Mouse (Mus musculus): ENCODE measurements at regions not wholly inside any gene's neighbourhood (a gene's known extent, or its start where the extent isn't known, plus 50 kb on each side); places are given as distances from the start of the nearest gene placed in this dataset.
A peak's percentile ranks its signal among the peaks of the same experiment; 100 is the strongest.

DNA sequence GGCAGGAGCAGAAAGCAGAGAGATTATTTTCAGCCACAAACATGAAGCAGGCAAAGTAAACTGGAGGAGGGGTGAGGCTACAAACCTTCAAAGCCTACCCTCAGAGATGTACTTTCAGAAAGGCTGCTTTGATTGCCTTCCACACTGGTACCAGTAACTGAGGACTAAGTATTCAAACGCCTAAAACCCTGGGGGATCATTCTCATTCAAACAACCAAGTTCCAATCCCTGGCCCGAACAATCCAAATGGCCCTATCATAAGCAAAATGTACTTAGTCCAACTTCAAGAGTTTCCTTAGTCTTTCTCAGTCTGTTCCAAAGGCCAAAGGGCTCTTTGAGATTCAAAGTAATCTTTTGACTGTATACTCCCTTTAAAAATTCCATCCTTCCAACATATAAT, 270.5 kb downstream of the Foxa2 start:
- ATAC-seq: no peak
- Histone ChIP-seq H3K27ac (ENCODE audit: low read length) (no peak overlapping the region), H3K4me2 (replicated peaks; ENCODE audit: low read depth, low read length) (no peak overlapping the region), H3K9me3 (ENCODE audit: low read length) (no peaks in the 10 kb centered on the region), H3K36me3 (ENCODE audit: insufficient read depth, low read length) (no peaks in the 10 kb centered on the region), H3K27me3 (replicated peaks; ENCODE audit: insufficient read depth, low read length) (no peaks in the 10 kb centered on the region), H3K4me1 (ENCODE audit: insufficient read depth, low read depth, low read length) (no peaks in the 10 kb centered on the region), H3K4me3 (ENCODE audit: low read depth, low read length) (no peak overlapping the region), H3K9ac (replicated peaks; ENCODE audit: low read depth) (no peak overlapping the region)
- WGBS: 59% methylated on average over 2 of the region's 2 CpGs
- no peak for TF ChIP-seq EP300 (IDR thresholded peaks at IDR 0.05)
- TF ChIP-seq CTCF (IDR thresholded peaks at IDR 0.05): no peak
- DNase-seq (ENCODE audit: low spot score): no peak

DNA sequence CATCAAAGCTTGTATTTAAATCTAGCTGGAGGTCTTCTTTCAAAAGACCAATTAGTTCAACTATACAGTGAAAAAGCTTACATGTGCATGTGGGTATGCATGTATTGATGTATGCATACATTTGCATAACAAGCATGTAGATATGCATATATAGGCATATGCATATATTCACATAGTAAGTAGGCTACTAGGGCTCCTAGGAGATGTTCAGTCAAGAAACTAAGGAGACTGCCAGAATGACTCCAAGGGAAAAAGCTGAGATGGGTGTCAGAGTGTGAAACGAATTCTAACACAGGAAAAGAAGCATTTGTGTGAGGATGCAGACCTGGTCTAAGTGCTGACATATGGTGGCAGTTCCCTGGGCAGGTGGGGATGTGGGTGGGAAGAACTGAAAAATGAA, 274.2 kb downstream of the Foxa2 start:
- no peak for DNase-seq (ENCODE audit: low spot score)
- TF ChIP-seq EP300 (IDR thresholded peaks at IDR 0.05) (no peak), CTCF (IDR thresholded peaks at IDR 0.05) (no peak)
- H3K36me3 ChIP-seq (ENCODE audit: insufficient read depth, low read length): no peaks in the 10 kb centered on the region
- 39% methylated on average over 1 of the region's 1 CpGs for WGBS
- no peak overlapping the region for H3K9ac ChIP-seq (replicated peaks; ENCODE audit: low read depth)
- ATAC-seq: no peak
- H3K4me1 ChIP-seq (ENCODE audit: insufficient read depth, low read depth, low read length): no peaks in the 10 kb centered on the region
- no peak overlapping the region for H3K4me3 ChIP-seq (ENCODE audit: low read depth, low read length)
- H3K9me3 ChIP-seq (ENCODE audit: low read length): no peaks in the 10 kb centered on the region
- no peak overlapping the region for H3K27ac ChIP-seq (ENCODE audit: low read length)
- H3K4me2 ChIP-seq (replicated peaks; ENCODE audit: low read depth, low read length): no peak overlapping the region
- H3K27me3 ChIP-seq (replicated peaks; ENCODE audit: insufficient read depth, low read length): no peaks in the 10 kb centered on the region

DNA sequence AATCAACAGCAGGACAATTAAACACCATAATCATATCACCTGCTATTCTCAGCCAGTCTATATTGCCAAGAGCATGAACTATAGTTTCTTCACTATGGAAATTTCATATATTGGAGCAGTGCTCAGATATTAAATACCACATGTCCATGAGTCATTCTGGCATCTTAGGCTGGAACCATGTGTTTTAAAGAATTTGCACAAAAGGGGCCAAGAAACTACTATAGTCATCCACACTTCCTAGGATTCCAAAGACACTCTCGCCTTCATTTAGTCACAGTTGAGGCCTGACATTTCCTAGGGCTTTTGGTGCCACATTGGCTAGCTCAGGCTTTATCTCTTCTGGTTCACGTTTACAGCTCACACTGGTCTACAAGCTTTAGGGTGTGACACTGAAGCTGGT, 293.7 kb downstream of the Foxa2 start:
- H3K27ac ChIP-seq (ENCODE audit: low read length): no peak overlapping the region
- H3K27me3 ChIP-seq (replicated peaks; ENCODE audit: insufficient read depth, low read length): no peaks in the 10 kb centered on the region
- H3K4me1 ChIP-seq (ENCODE audit: insufficient read depth, low read depth, low read length): no peaks in the 10 kb centered on the region
- no peak overlapping the region for H3K4me3 ChIP-seq (ENCODE audit: low read depth, low read length)
- H3K36me3 ChIP-seq (ENCODE audit: insufficient read depth, low read length): no peaks in the 10 kb centered on the region
- TF ChIP-seq CTCF (IDR thresholded peaks at IDR 0.05): no peak
- TF ChIP-seq EP300 (IDR thresholded peaks at IDR 0.05): no peak
- H3K9ac ChIP-seq (replicated peaks; ENCODE audit: low read depth): no peak overlapping the region
- H3K9me3 ChIP-seq (ENCODE audit: low read length): no peaks in the 10 kb centered on the region
- no peak overlapping the region for H3K4me2 ChIP-seq (replicated peaks; ENCODE audit: low read depth, low read length)
- no peak for DNase-seq (ENCODE audit: low spot score)
- WGBS: 50% methylated on average over 2 of the region's 2 CpGs
- no peak for ATAC-seq

DNA sequence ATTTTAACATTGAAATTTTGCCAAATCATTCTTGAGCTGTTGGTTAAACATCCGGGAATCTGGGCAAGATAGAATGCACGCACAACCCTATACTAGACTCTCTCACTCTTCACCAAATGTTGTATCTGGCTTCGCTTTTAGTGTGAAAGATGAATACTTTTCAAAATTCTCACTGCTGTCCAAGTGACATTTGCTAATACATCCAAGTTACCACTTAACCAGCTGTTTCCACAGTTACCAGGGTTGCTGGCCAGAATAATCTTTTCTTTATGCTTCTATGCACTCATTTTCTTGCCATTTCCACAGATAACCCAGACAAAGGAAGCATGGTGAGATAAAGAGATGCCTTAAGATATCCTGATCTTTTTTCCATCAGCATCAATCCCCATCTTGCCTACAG, 294.9 kb downstream of the Foxa2 start:
- no peaks in the 10 kb centered on the region for H3K27me3 ChIP-seq (replicated peaks; ENCODE audit: insufficient read depth, low read length)
- H3K36me3 ChIP-seq (ENCODE audit: insufficient read depth, low read length): no peaks in the 10 kb centered on the region
- H3K4me2 ChIP-seq (replicated peaks; ENCODE audit: low read depth, low read length): no peak overlapping the region
- 68% methylated on average over 3 of the region's 3 CpGs for WGBS
- no peaks in the 10 kb centered on the region for H3K4me1 ChIP-seq (ENCODE audit: insufficient read depth, low read depth, low read length)
- ATAC-seq (no peak), DNase-seq (ENCODE audit: low spot score) (no peak)
- H3K9me3 ChIP-seq (ENCODE audit: low read length): no peaks in the 10 kb centered on the region
- H3K4me3 ChIP-seq (ENCODE audit: low read depth, low read length): no peak overlapping the region
- H3K27ac ChIP-seq (ENCODE audit: low read length): no peak overlapping the region
- TF ChIP-seq EP300 (IDR thresholded peaks at IDR 0.05) (no peak), CTCF (IDR thresholded peaks at IDR 0.05) (no peak)
- no peak overlapping the region for H3K9ac ChIP-seq (replicated peaks; ENCODE audit: low read depth)

DNA sequence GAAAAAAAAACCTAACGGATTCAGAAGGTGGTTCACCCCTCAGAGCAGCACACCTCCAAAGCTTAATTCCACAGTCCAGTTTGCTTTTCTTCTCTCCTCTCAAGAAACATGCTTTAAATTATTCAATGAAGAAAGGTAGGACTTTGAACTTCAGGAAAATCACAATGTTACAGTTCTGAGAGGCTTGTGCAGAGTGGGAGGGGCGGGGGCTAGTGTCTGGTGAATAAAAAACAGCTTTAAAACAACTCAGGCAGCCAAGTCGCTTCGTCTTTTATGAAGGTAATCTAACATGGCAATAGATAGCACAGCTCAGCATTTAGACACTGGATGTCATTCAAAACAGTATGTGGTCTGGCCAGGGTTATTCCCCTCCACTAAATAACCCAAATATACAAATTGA, 298.8 kb downstream of the Foxa2 start:
- Histone ChIP-seq H3K4me3 (ENCODE audit: low read depth, low read length) (no peak overlapping the region), H3K9ac (replicated peaks; ENCODE audit: low read depth) (no peak overlapping the region), H3K27ac (ENCODE audit: low read length) (no peak overlapping the region), H3K36me3 (ENCODE audit: insufficient read depth, low read length) (no peaks in the 10 kb centered on the region), H3K4me2 (replicated peaks; ENCODE audit: low read depth, low read length) (no peak overlapping the region), H3K4me1 (ENCODE audit: insufficient read depth, low read depth, low read length) (no peaks in the 10 kb centered on the region), H3K27me3 (replicated peaks; ENCODE audit: insufficient read depth, low read length) (no peaks in the 10 kb centered on the region), H3K9me3 (ENCODE audit: low read length) (no peaks in the 10 kb centered on the region)
- no peak for TF ChIP-seq EP300 (IDR thresholded peaks at IDR 0.05)
- TF ChIP-seq CTCF (IDR thresholded peaks at IDR 0.05): no peak
- no peak for ATAC-seq
- DNase-seq (ENCODE audit: low spot score): no peak
- WGBS: 39% methylated on average over 4 of the region's 4 CpGs

- H3K36me3 ChIP-seq (ENCODE audit: insufficient read depth, low read length): no peaks in the 10 kb centered on the region
- DNase-seq (ENCODE audit: low spot score) (no peak), ATAC-seq (no peak)
- H3K4me2 ChIP-seq (replicated peaks; ENCODE audit: low read depth, low read length): no peak overlapping the region
- no peaks in the 10 kb centered on the region for H3K4me1 ChIP-seq (ENCODE audit: insufficient read depth, low read depth, low read length)
- H3K9ac ChIP-seq (replicated peaks; ENCODE audit: low read depth): no peak overlapping the region
- H3K27ac ChIP-seq (ENCODE audit: low read length): no peak overlapping the region
- H3K4me3 ChIP-seq (ENCODE audit: low read depth, low read length): no peak overlapping the region
- TF ChIP-seq EP300 (IDR thresholded peaks at IDR 0.05): no peak
- TF ChIP-seq CTCF (IDR thresholded peaks at IDR 0.05): no peak
- no peaks in the 10 kb centered on the region for H3K9me3 ChIP-seq (ENCODE audit: low read length)
- no peaks in the 10 kb centered on the region for H3K27me3 ChIP-seq (replicated peaks; ENCODE audit: insufficient read depth, low read length)
- WGBS: 78% methylated on average over 2 of the region's 2 CpGs
Measured at GRCm38 (mm10) chr2:147743908-147744307, 302.9 kb downstream of the Foxa2 start.

- Histone ChIP-seq H3K27me3 (replicated peaks; ENCODE audit: insufficient read depth, low read length) (no peaks in the 10 kb centered on the region), H3K4me1 (ENCODE audit: insufficient read depth, low read depth, low read length) (no peaks in the 10 kb centered on the region), H3K36me3 (ENCODE audit: insufficient read depth, low read length) (no peaks in the 10 kb centered on the region), H3K4me2 (replicated peaks; ENCODE audit: low read depth, low read length) (no peak overlapping the region), H3K4me3 (ENCODE audit: low read depth, low read length) (no peak overlapping the region), H3K27ac (ENCODE audit: low read length) (no peak overlapping the region), H3K9me3 (ENCODE audit: low read length) (no peaks in the 10 kb centered on the region), H3K9ac (replicated peaks; ENCODE audit: low read depth) (no peak overlapping the region)
- DNase-seq (ENCODE audit: low spot score) (peak; percentile 70), ATAC-seq (no peak)
- TF ChIP-seq EP300 (IDR thresholded peaks at IDR 0.05) (no peak), CTCF (IDR thresholded peaks at IDR 0.05) (peak; percentile 89)
- 39% methylated on average over 10 of the region's 10 CpGs for WGBS
Measured at GRCm38 (mm10) chr2:147738307-147738872, 308.4 kb downstream of the Foxa2 start.
